Mouse (Mus musculus): ENCODE measurements at regions not wholly inside any gene's neighbourhood (a gene's known extent, or its start where the extent isn't known, plus 50 kb on each side); places are given as distances from the start of the nearest gene placed in this dataset.
A peak's percentile ranks its signal among the peaks of the same experiment; 100 is the strongest.

DNA sequence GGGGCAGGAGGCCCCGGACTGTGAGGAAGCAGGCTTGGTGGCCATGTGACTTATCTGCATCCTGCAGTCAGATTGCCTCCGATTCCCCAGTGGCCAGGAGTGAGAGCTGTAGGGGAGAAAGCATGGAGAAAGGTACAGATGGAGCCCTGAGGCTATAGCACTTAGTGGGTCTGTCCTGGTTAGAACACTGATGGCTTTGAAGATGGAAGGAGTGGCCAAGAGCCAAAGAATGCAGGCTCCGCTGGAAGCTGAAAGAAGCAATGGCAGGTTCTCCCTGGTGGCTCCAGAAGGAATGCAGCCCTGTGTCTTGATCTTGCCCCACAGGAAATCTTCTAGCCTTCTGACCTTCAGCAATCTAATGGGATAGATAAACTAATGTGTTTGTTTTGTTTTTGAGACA lies 926.3 kb downstream of the 4930447A16Rik start:
- intact Hi-C loops (cut with DNase I), result no loop called here
- DNase-seq (ENCODE audit: extremely low spot score in 1 of 2, low spot score in 2 of 2), result no peak

DNA sequence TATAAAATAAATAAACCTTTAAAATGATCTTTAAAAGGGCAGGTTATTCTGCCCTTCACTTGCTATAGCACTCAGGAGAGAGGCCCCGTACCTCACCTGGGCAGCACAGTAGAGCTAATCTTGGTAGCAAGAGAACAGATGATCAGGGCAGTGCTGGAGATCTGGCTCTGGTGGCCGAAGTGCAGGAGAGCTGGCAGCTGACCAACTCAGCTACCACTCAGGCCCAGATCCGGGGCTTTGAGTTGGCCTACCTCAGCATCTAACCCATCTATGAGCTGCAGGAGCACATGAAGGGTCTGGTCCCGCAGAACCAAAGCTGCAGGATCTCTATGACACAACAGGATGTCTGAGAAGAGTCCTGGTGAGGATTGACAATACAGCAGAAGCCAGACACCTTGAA lies 928.0 kb downstream of the 4930447A16Rik start:
- intact Hi-C loops (cut with DNase I), result no loop called here
- no peak for DNase-seq (ENCODE audit: extremely low spot score in 1 of 2, low spot score in 2 of 2)

DNA sequence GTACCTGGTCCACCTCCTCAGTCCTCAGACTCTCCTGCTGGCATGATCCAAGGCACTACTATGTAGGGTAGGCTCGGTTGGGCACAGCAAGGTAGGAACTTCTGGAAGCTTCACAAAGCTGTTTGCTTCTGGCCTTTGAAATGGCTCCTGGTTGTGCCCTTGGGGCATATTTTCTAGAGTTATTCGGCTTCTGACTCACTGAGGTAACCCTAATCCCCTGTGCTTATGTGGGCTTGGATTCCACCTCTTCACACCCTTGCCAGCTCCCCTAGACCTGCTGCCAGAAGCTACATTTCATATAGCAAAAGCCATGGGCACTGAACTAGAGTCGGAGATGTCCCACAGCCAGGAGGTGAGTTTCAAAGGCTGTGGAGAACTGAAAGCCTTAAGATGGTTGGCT lies 933.7 kb downstream of the 4930447A16Rik start:
- intact Hi-C loops (cut with DNase I), result no loop called here
- no peak for DNase-seq (ENCODE audit: extremely low spot score in 1 of 2, low spot score in 2 of 2)

DNA sequence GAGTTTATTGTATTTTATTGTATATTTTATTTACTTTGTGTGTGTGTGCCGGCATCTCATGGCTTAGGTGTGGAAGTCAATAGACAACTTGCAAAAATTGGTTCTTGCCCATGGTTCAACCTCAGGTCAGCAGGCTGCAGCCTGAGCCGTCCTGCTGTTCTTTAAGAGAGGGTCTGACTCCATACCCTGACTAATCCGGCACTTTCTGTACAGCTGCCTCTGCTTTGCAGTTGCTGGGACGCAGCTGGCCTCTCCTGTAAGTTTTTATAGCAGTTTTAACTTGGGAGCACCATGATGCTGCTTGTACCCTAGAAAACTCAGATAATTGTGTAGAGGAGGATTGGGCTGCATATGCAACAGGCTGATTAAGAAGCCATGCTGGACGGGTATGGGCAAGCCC lies 938.2 kb downstream of the 4930447A16Rik start:
- intact Hi-C loops (cut with DNase I), result no loop called here
- DNase-seq (ENCODE audit: extremely low spot score in 1 of 2, low spot score in 2 of 2), result no peak

DNA sequence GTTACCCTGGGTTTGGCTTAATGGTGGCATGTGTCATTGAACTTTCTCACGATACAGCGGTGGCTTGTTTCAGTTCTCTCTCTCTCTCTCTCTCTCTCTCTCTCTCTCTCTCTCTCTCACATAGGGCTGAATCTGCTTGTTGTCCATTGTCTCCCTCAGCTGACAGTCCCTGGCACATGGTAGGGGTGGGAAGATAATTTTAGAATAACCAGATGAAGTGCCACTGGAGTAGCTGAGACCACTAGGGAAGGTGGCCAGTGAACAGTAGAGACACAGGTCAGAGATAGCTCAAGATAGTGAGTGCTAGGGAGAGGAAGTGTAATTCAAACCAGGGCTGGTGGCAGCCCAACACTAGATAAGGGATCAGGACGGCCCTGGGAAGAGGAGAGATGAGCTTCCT lies 938.7 kb downstream of the 4930447A16Rik start:
- no peak for DNase-seq (ENCODE audit: extremely low spot score in 1 of 2, low spot score in 2 of 2)

DNA sequence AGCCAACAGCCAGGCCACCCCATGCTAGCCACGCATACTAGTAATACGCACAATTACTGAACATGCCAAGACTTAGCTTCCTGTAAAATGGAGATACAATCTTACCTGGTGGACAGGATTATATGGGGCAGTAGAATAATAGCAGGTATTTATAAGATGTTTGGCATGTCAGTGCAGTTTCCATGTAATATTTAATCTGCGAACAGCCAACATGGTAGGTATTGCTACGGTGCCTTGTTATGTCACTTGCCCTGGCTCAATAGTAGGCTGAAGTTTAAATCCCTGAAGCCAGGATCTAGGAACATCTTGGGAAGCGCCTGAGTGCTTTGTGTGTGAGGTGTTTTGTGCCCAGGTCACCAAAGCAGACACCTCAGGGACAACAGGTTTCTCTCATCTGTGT lies 942.3 kb downstream of the 4930447A16Rik start:
- intact Hi-C loops (cut with DNase I), result no loop called here

More for the DNA sequence above, 938.7 kb downstream of the 4930447A16Rik start:
- intact Hi-C loops (cut with DNase I), result no loop called here

DNA sequence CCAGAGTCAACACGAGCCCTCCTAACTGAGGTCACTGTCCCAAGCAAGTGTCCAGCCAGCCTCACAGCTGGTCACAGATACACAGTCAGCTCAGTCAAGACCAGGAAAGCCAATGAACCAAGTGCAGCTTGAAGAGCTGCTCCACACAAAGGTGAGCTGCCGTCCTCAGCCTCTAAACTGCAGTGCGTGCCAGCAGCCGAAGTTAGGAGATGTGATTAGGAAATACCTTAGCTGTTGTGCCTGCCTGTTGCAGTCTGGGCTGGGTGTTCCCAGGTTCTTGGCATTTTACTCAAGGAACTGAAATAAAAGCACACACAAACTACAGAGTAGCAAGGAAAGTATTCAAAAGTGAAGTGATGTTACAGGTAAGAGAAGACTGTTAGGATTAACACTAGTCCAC lies 942.9 kb downstream of the 4930447A16Rik start:
- intact Hi-C loops (cut with DNase I), result no loop called here

More for the DNA sequence above, 942.3 kb downstream of the 4930447A16Rik start:
- DNase-seq (ENCODE audit: extremely low spot score in 1 of 2, low spot score in 2 of 2), result no peak

DNA sequence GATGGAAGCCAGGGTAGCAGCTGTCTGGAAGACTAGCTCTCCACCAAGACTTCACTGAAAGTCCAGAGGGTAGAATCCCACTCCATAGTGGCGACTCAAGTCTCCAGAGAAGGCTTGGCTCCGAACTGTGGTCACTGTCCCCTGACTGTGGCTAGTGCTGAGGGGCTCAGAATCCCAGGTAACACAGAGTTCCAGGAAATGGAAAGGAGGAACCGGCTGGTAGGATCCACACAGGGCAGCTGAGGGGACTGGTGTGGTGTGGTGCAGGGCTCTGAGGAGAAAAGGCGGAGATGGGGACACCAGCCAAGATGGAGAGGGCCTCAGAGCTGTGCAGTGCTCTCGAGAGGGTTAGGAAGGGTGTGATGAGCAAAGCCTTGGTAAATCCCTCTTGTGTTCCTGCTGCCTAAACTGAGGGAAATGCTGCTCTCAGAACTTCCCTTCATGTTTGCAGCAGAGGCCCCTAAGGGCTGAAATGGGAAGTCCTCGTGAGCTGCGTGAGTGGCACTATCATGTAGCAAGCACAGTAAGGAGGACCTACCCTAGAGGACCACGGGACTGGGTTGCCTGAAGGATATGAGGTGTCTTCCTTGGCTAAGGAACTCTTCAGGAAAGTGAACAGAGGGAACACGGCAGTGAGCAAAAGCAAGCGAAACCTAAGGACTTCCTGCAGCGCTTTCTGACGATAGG lies 946.2 kb downstream of the 4930447A16Rik start:
- intact Hi-C loops (cut with DNase I), result no loop called here

More for the DNA sequence above, 942.9 kb downstream of the 4930447A16Rik start:
- no peak for DNase-seq (ENCODE audit: extremely low spot score in 1 of 2, low spot score in 2 of 2)

DNA sequence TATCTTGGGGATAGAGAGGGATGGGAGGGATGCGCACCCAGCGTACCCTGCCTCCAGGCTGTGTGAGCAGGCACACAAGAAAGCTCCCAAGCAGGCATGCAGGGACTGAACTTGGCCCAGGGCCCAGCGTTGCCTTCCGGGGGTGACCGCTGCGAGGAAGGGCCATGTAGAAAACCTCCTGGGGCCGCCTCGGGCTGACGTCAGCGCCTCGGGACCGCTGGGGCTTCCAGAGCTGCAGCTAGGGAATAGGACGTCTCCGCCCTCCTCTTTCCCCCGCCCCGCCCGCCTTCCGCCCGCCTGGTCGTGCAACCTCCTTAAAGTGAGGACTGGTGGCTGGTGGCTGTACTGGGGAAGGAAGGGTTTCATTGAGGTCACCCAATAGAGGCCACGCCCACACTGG lies 948.4 kb downstream of the 4930447A16Rik start:
- peak; percentile 23 to 94 for DNase-seq (ENCODE audit: extremely low spot score in 1 of 2, low spot score in 2 of 2)
- intact Hi-C loops (cut with DNase I), result no loop called here

More for the DNA sequence above, 946.2 kb downstream of the 4930447A16Rik start:
- no peak for DNase-seq (ENCODE audit: extremely low spot score in 1 of 2, low spot score in 2 of 2)

DNA sequence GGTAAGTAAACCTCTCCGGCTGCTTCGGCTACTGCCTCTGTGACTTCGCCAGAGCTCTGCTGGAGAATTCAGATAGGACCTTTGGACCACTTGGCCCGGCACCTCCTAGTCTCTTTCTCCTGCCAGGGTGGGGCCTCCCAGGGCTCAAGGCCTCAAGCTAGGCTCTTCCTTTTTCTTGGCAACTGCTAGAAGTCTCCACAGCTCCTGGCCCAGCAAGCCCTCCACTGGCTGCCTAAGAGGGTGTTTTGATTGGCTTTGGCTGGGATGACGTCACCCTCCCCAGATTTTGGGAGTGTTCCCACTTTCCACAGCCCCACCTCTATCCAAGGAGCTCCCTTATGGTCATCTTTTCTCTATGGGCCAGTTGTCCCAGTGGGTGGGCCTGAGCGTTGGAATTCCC lies 949.4 kb downstream of the 4930447A16Rik start:
- DNase-seq (ENCODE audit: extremely low spot score in 1 of 2, low spot score in 2 of 2), result peak in 1 of 2 experiments; percentile 83

DNA sequence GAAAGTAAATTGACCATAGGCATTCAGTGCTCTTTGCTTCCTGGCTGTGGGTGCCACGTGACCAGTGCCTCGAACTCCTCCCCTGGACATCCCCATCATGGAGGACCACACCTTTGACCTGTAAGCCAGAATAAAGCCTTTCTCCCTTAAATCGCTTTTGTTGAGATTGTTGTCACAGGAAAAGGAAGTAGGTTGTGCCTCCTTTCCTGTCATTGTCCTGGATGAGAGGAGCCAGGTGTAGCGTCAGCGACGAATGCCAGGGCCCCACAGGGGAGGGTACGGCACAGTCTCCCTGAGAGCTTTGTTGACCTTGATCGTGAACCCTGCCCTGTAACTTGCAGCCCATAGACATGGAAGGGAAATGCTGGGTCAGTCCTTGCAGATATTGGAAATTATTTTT lies 952.8 kb downstream of the 4930447A16Rik start:
- peak in 1 of 2 experiments; percentile 77 for DNase-seq (ENCODE audit: extremely low spot score in 1 of 2, low spot score in 2 of 2)
- intact Hi-C loops (cut with DNase I), result no loop called here

More for the DNA sequence above, 949.4 kb downstream of the 4930447A16Rik start:
- intact Hi-C loops (cut with DNase I), result no loop called here

DNA sequence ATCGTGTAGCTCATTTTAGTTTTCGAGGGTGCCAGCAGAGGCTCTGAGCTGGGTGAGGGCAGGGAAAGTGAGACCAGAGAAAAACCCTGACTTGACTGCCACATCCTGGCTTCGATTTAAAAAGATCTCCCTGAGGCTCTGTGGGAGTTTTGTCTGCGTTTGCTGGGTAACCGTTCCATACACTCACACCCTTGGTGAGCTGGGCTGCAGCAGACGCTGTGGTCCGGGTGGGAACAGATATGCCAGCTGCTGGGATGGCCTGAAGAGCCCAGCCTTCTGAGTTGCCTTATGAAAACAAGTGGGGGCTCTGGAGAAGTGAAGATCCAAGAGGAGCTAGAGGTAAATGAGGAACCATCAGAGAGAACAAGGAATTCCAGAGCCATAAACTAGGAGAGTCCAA lies 962.3 kb downstream of the 4930447A16Rik start:
- intact Hi-C loops (cut with DNase I), result loop anchor here (5.0 kb wide), 1 partner anchor 85 kb away; no protein-coding TSS in a partner anchor
- no peak for DNase-seq (ENCODE audit: extremely low spot score in 1 of 2, low spot score in 2 of 2)

DNA sequence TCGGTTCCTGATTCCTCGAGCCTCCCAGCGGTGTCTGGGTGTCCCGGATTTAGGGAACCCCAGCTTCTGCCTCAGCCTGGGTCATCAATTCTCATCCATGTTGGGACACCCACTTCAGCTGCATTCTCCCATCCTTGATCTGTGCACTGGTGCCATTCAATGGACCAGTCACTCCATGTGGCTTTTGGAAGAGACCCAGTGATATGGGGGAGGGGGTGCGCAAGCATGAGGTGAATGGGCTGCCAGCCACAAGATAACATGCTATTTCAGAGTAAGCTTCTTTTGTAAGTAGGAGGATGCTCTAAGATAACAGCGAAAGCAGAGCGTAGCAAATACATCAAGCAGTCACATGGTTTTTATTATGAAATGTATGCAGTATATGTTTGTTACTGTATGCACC lies 963.1 kb downstream of the 4930447A16Rik start:
- no peak for DNase-seq (ENCODE audit: extremely low spot score in 1 of 2, low spot score in 2 of 2)
- intact Hi-C loops (cut with DNase I), result loop anchor here (5.0 kb wide), 1 partner anchor 84 kb away; no protein-coding TSS in a partner anchor

DNA sequence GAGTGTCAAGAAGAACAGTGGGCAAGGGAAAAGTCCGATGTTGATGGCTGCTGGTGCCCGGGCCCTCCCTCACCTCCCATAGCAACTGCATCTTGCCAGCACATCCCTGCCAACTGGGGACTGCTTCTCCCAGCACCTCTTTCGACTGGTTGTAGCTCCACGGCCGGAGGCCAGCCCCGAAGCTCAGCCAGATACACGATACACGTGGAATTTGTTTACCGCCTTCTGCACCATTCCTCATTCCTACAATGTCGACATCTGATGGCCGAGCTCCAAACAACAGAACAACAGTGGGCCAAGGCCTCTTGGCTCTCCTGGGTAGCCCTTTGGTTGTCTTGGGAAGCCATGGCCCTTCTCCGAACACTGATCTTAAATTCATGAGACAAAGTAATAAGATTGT lies 965.1 kb downstream of the 4930447A16Rik start:
- intact Hi-C loops (cut with DNase I), result no loop called here
- DNase-seq (ENCODE audit: extremely low spot score in 1 of 2, low spot score in 2 of 2), result no peak

DNA sequence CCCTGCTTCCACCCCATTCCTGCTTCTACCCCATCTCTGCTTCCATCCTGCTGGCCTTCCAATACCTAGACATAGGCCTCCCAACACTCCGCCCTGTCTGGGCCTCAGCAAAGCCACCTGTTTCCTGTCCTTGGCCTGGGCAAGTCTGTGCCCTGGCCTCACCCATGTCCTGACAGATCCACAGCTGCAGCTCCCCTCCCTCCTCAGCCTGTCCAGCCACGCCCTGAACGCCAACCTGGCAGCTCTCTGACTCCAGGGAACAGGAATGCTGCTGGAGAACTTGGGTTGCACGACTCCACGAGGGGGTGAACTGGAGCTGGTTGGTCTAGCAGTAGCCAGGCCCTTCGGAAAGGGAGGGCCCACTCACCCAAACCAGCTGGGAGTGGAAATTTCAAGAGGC lies 966.1 kb downstream of the 4930447A16Rik start:
- intact Hi-C loops (cut with DNase I), result no loop called here
- DNase-seq (ENCODE audit: extremely low spot score in 1 of 2, low spot score in 2 of 2), result peak in 1 of 2 experiments; percentile 46

DNA sequence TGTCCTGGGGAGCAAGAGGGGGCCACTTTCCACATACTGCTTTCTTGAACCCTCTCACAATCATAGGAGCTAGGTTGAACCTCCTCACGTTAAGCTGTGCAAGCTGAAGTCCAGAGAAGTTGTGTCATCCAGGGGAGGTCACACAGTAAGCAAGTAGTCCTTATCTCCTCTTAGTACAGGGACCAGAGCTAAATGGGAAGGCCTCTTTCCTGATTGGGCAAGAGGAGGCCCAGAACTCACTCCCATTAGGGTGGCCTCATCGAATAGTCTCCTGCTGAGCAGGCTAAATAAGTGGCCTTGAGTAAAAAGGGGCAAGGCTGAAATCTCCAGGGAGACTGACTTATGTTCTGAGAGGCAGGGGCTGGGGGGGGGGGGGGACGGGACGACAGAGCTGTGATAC lies 966.5 kb downstream of the 4930447A16Rik start:
- no peak for DNase-seq (ENCODE audit: extremely low spot score in 1 of 2, low spot score in 2 of 2)
- intact Hi-C loops (cut with DNase I), result no loop called here

DNA sequence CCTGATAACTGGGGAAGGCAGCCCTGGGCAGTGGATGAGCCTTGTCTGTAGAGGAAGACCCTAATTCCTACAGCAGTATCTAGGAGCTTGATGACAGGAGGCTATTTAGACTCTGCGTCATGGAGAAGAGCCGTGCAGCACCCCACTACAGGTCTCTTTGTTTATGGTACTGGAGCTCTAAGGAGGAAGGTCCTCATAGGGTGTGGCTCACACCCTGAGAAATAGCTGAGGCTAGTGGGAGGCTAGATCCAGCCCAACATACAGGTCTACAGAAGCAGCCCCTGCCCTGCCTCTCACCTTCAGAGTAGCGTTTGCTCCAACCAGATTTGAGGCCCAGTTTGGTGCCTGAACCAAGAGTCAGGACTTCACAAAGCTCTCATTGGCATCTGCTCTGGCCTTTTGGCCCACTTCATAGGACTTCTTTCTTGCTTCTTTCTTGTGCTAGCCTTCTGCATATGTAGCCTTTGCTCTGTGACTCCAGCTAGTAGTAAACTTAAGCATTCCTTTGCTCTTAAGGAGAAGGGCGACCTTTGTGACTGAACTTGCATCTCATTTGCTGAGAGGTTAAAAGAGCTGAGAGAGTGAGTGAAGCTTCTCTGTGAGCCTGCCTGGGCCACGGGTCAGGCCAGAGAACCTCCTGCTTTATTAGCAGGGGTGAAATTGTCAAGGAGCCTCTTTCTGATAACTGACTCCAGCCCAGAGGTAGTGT lies 967.2 kb downstream of the 4930447A16Rik start:
- no peak for DNase-seq (ENCODE audit: extremely low spot score in 1 of 2, low spot score in 2 of 2)
- intact Hi-C loops (cut with DNase I), result no loop called here

DNA sequence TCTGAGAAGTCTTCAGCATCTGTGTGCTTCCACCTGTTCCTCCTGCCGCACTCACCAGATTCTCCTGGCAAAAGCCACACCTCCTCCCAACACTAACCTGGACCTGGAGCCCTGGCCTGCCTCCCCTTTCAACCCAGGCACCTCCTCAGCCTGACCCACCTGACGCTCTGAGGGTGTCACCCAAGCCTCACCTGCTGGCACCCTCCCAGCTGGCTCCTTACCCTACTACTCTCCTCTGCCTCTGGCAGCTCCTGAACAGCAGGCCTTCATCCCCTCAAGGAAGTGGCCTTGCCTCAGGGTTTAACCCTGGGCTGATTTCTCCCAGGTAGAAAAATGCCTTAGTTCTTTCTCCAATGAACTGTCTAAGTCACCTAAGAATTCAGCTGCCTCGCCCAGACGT lies 973.5 kb downstream of the 4930447A16Rik start:
- intact Hi-C loops (cut with DNase I), result no loop called here

DNA sequence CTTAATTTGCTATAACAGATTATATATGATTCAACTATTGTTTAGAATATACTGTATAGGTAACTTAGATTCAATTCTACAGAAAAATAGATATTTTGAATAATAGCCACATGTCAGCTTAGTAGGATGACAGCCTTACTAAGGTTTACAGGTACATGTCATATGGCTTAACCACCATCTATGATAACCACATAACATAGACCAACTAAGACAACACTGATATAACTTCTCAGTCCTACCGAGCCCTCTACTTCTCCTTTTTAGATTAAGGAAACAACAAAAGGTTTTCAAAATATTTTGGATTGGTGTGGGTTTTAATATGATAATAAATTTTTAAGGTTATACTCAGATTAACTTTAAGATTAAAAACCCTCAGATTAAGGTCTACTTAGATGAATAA lies 977.4 kb downstream of the 4930447A16Rik start:
- intact Hi-C loops (cut with DNase I), result no loop called here
- DNase-seq (ENCODE audit: extremely low spot score in 1 of 2, low spot score in 2 of 2), result no peak

More for the DNA sequence above, 973.5 kb downstream of the 4930447A16Rik start:
- DNase-seq (ENCODE audit: extremely low spot score in 1 of 2, low spot score in 2 of 2), result no peak

DNA sequence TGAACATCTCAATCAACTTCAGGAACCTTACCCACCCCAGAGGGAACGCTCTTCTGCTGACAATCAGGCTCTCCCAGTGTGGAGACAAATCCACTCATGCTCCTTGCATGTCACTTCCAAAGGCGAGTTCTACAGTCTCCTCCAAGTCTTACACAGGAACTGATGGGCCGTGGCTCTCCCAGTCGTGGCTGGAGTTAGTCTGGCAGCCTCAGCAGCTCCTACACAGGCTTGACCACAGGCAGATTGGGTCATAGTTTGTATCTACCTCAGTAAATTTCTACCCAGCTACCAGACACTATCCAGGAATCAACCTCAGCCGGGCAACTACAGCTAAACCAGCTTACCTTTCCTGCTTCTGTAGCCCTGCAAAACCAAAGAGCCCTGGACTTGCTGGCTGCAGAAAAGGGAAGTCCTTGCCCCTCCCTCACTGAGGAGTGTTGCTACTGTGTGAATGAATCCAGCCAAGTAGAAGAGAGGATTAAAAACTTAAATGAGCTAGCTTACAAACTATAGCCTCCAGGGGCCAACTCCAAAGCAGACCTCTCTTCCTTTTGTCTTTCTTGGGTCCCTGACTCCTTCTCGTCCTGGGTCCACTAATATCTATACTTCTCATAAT lies 978.5 kb downstream of the 4930447A16Rik start:
- intact Hi-C loops (cut with DNase I), result no loop called here
- DNase-seq (ENCODE audit: extremely low spot score in 1 of 2, low spot score in 2 of 2), result no peak

All from left cerebral cortex, postnatal 10 days (tissue).